Mouse (Mus musculus) adipocyte (in vitro differentiated cells): ENCODE results near the gene Plek.
"Not testable (repeated sequence)": the region's sequence is repeated elsewhere in the genome, so short reads cannot be mapped to it uniquely, and the experiment has no call there.

Experiments used
- DNase-seq: peaks from one replicate; pipeline ENCODE4 v3.0.0-alpha.2; 2016; ENCODE audit warnings: low spot score

The Plek gene

DNA sequence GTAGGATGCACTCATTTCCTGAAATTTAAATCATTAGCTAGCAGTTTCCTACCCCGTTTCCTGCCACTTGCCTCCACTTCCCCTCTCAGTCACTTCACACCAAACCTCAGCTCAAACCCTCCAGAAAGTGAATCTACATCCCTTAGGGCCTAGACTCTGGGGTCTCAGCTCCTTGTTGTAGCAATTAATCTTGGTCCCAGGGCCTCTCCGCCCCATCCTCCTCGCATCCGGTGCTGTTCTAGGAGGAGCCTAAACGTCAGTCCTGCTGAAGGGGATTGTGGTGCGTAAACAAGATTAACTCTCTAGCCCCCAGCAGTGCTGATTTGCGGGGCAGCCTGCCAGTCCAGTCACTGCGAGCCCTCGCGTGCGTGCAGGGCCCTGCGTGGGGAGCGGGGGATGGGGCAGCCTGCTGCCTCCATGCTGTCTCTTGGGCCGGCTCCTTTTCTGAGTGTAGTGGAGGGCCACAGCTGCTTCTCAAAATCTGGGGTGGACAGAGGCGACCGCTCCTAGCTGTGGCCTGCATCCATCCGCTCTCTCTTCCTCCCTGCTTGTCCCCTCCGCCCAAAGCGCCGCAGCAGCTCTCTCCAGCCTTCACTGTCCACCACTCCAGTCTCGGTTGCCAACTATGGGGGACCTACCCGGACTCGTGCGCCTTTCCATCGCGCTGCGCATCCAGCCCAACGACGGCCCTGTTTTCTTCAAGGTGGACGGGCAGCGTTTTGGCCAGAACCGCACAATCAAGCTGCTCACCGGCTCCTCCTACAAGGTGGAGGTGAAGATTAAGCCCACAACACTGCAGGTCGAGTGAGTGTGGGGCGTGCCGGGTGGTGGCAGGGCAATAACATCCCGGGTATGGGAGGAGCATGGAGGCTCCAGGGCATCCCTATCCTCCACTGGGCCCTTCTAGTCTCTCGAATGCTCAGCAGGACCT is at the start of gene Plek, which contains the start of gene Cnrip1:
TSS of gene Plek (minus strand) at position 837 of the 931 bp plus-strand sequence.
TSS of gene Cnrip1 (plus strand) at position 42 of the 931 bp plus-strand sequence.
- peak; percentile 5 for DNase-seq

DNA sequence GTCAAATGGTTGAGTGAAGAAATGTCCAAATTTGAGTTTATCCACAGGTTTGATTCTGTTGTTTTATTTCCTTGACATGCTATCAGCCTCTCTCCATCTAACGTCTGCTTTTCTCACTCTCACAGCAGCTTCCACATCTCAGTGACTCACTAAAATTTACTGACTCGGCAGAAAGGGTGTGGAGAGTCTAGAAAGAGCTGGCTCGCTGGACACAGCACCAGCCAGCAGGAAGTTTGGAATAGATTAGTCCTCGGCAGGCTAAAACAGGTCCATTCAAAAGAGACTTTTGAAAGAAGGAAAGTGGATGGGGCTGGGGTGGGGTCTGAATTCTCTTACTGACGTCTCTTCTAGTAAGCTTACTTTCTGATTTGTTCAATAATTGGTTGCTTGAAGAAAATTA is 33.9 kb upstream of the Plek start:
- DNase-seq = peak; percentile 29

DNA sequence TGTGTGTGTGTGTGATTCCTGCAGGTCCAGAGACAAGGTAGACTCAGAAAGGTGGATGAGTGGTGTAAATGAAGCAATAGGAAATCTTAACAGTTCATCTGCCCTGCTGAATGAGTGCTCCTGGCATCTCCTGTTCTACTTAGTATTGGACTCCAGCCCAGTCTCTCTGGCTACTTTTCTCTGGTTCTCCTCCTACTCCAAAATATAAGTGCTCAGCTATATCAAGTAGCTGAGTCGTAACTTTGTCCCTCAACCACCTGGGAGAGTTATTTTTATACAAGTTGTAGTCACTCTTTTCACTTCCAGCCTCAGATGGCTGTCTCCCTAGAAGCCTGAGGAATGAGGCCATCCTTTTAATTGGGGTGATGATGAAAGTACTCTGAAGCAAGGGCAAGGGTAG is 31.7 kb upstream of the Plek start:
- peak; percentile 25 for DNase-seq

DNA sequence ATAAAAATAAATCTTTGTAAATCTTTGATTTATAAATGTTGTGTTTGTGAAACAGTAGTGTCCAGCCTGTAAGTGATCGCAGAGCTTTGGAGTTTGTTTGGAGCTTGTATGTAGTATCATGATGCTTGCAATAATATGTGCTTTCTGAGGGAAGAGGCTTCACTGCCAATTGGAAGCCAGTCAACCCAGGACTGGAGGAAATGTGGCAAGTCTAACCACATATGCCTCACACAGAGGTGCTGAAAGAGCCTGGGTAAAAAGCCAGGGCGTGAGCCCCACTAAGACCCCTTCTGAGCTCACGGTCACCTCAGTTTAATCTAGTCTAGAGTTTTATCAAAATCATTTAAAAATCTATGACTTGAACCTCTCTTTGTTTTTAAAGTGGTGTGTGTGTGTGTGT is 31.3 kb upstream of the Plek start:
- DNase-seq = peak; percentile 28

DNA sequence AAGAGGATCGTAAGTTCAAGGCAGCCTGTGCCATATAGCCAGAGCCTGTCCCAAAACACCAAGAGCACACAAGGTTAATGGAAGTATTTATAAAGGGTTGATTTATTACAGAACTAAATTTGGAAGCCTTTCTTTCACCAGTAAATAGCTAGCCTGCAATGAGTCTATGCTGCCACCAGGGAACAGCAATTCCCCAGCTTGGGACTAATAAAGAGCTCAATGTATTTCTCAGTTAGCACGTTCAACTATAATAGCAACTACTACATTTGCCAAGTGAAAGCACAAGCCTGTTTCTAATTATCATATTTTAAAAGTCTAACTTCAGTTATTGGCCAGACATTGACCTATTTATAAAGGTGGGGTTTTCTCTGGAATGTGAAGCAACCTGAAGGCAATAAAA is 30.8 kb upstream of the Plek start:
- DNase-seq = peak; percentile 58

DNA sequence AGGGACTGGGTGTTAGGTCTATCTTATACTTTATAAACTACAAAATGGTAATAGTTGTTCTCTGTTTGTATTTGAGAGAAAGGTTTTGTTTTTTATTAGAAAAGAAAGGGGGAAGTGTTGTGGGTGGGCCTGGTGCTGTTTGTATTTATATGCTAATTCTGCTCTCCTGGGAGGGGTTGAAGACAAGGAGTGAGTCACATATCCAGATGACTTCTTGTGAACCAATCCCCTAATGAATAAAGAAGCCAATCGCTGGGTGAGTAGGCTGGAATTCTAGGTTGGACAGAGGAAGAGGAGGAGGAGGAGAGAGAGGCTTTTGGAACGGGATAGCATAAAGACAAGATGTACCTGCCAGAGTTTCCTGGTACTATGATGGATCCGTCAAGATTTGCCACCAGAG is 29.9 kb upstream of the Plek start:
- DNase-seq = no peak

DNA sequence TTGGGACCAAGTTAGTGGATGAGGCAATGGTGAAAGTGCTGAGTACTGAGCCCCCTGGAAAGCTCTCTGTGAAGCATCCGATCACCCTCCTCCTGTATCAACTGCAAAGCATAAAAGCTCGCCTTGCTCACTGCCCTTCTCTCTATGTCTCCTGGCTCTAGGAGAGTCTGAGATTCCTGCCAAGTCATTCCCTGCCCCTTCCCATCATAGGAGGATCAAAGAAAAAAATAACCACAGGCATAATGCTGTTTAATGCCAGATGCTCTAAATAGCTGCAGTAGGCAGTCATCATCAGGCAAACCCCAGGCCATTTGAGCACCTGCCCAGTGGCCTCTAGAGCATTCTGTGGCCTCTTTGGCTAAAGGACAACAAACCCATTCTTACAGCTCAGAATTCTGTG is 23.5 kb upstream of the Plek start:
- no peak for DNase-seq

DNA sequence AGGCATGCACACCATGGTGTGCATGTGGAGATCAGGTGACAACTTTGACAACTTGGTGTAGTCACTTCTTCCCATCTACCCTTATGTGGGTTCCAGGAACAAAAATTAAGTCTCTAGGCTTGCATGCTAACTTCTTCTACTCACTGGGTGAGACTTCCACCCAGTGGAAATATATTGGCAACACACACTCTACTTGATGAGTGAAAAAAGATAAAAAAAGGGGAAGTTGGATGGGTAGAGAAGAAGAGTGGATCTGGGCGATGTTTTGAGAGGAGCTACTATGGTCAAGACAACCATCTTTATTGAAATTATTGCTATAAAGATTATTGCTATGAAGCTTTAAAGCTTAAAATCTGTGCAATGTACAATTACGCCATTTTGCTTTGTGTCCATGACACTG is 17.2 kb upstream of the Plek start:
- not testable (repeated sequence) for DNase-seq

DNA sequence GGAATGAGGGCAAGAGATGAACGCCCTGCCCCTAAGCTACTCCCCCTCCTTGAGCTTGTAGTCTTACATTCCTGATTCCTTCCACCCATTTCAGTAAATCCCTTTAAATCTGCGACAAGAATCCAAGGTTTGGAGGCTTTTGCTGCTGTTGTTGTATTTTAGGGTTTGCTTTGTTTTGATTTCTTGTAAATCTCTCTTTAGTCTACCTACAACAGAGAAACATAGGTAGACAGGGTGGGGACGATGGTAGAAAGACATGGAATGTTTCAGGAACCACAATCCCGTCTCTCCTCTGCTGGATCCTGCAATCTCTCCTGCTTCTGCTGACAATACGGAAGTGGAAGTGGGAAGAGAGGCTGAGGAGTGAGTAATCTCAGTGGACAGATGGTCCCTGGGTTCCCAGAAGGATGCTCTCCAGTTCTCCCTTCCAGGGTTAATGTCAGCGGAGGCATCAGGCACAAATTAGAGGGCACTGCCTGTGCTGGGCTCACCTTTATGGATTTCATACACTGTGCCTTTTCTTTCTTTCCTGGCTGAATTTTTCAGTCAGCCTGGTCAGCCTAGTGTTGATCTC is 382 bp upstream of the Plek start:
- DNase-seq = no peak

DNA sequence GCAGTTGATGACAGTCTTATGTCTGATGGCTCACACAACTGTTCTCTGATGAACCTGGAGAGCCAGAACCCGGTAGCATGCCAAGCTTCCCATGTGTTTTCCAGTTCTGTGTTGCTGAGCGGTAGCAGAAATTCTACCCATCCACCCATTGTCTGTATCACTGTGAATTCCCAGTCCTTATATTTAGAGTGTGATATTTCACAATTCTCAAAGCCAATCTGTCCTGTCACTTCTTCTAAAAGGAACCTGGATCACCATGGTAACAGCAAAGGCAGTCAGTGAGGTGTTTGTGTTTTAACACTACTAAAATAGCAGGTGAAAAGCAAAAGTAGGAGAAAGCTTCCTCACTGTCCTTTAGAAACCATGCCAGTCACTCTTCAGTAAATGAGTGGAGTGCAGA is 6.4 kb downstream of the Plek start:
- no peak for DNase-seq

DNA sequence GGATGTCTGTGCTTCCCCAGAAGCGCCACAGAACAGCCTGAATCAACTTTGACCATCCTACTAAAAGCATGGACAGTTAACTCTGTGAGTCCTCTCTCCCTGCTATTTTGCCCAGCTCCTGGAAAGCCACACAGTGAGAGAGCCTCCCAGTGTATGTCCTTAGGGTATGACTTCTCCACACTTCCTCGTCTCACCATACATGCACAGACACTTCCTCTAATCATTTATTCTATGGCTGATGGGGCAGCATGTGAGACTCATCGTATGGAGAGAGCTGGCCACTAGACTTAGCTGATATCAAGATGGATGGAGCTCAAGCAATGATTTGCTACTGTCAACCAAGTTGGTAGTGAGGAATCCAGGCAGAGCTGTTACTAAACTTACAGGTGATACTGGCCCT is 28.2 kb downstream of the Plek start:
- no peak for DNase-seq

DNA sequence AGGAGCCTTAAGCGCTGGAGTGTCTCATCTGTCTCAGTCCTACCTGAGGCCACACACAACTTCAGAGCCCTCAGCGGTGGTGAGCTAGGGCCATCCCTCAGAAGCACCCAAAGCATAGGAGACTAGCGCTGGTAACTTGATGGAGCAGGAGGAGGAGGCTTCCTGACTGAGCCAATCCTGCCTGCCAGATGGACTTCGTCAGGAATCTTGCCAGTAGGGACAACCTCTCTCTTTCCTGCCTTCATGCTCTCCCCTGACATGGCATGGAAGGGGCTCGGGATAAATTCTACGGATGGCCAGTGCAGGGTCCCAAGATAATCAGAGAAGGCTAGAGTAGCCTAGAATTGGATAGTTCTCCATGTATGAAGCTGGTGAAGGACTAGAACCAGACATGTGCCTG is 29.0 kb downstream of the Plek start:
- DNase-seq = no peak

DNA sequence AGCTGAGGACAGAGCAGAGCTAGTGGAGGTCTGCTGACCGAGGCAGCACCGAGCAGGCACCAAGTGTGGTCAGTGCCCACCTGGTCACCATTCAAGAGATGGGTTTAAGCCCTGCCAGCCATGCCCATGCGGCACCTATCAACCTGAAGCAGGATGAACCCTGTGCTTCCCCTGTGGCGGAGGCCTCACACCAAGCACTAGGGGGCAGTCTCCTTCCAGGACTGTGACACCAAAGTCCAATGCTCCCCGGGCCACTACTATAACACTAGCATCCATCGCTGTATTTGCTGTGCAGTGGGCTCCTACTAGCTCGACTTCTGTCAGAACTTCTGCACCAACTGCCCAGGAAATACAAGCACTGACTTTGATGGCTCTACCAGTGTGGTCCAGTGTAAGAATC is 32.9 kb downstream of the Plek start:
- no peak for DNase-seq

DNA sequence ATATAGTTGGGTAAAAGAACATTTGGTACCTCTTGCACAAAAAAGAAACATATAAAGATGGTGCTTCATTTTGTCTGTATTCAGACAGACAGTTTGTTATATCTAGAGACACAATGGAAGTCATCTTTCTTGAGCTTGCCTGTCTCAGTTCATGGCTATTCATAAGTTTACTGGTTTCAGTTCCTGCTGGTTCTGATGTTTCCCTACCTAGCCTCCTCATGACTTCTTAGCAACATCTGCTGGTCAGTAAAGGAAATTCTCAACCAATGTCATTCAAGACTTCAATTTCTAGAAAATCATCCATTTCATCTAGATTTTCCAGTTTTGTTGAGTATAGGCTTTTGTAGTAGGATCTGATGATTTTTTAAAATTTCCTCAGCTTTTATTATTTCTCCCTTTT is 39.2 kb downstream of the Plek start:
- no peak for DNase-seq

DNA sequence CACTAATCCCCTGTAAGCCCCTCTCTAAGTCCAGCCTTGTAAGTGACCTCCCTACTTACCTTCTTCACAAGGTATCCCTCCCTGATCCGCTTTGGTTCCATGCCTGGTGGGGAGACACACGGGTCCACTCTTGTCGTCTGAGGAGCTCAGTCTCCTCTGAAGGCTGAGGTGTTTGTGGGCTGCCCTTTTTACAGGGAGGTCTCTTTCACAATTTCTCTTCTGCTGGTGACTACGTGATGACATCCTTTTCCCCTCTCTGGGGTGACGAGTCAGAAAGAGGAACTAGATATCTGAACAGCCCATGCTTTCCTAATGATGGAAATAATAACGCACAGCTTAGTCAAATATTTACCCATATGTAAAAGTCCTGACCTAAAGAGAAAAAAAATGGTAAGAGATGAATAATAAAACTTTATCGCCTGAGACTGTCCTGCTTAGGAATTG is 43.7 kb downstream of the Plek start:
- DNase-seq = no peak

DNA sequence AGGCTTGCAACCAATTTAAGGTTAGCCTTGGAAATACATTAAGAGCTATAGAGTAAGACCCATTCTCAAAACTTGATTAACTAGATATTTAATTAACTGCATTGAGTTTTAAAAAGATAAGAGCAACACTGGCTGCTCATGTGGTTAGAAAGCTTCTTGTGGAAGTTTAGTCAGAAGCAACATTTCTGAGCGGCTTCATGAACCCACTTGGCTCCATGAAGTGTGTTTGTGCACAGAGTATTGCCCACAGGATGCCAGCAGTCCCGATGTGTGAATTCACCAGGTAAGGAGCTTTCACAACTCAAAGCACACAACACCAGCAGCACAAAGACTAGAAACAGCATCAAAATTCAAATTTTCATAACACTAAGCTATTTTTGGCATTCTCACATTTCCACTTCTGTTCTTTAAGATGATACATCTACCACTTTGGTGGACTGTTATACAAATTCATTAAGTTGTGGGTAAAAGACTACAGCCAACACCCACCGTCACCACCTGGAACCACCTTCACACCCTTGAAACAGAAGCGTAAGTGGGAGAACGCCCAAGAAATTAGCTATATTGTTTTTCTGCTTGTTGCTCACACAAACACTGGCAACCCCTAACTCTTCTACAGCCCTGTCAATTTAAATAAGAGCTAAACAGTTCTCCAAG is 44.5 kb downstream of the Plek start:
- no peak for DNase-seq

DNA sequence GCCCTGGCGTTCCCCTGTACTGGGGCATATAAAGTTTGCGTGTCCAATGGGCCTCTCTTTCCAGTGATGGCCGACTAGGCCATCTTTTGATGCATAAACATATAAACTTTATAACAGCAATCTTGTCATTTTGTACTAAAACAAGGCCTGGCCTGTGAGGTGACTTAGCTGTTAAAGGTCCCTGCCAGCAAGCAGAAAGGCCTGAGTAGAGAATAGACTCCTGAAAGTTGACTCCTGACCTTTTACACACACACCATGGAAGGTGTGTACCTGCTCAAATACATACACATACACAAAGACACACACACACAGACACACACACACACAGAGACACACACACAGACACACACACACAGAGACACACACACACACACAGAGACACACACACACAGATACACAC is 45.7 kb downstream of the Plek start:
- not testable (repeated sequence) for DNase-seq

DNA sequence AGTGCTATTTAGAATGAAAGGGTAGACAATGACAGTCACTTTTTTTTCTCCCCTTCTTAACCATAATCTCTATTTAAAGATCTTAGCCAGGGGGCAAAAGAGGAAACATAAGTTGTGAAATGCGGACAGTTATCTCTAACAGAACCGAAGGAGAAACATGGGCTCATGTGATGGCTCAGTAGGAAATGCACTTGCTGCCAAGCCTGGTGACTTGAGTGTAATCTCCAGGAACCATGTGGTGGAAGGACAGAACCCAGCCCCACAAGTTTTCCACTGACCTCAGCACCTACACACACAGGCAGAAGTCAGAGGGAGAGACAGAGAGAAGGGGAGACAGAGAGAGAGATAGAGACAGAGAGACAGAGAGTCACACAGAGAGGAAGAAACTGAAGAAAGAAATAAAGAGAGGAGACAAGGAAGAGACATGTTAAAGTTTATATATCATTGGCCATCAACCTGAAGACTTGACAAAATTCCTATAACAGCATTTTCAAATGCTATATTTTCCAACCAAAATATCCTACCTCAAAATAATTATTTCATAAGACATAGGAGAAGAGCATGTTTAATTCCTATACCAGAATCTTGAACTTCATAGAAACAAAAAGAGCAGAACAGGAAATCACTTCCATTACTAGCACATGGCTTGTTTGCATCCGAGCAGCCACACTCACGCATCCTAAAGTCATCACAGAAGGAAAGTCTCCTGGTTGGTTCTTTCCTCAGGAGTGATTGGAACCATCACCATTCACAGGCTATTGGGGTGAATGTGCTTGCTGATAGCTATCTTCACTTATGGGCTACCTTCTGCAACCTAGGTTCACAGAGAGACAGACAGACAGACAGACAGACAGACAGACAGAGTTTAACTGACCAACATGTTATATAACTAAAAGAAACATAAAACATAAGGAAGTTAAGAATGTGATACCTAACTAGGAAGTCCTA is 47.0 kb downstream of the Plek start:
- DNase-seq = no peak

DNA sequence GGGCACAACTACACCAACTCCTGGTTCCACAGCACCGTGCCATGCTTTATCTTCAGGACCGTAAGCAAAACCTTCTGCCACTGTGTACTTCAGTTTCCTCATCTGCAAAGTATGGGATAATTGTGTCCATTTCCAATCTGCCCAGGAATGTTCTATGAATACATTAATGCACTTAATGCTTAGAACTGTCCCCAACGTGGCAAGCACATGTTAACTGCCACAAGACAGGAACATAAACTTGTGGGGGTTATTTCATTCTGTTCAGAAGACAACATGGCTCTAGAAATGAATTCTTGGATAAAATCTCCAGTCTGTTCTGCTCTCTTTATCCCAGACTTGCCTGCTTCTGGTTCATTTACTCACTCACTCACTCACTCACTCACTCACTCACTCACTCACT is 48.4 kb downstream of the Plek start:
- DNase-seq = no peak

DNA sequence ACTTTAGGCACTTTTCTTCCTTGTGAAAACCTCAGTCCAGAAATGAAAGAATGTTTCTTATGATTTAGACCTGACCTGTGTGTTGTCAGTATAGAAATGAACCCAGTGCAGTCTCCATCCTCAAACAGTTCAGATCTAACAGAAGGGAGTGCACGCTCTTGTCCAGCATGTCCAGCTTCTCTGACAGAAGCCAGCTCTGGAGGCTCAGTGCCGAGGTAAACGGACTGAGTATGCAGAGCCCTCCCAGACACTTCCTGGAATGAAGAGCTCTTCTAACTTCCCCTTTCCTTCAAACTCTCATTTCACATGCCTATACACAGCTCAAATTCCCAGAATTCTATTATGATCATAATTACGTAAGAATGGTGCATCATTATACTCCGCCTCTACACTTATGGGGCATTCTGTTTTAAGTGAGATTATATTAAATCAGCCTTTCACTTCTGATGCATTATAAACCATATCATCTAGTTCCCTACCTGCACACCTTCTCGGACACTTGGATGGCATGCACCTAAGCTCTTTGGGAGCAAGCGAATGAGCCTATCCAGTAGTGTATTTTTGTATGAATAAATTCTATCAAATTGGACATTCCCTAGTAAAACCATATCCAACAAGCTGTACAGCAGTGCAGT is 49.3 kb downstream of the Plek start:
- no peak for DNase-seq
